Mouse (Mus musculus) 3T3-L1 (cell line): ENCODE data around the gene Nuf2.
"Not testable (repeated sequence)": the region's sequence is repeated elsewhere in the genome, so short reads cannot be mapped to it uniquely, and the experiment has no call there.

Experiments
- DNase-seq: peaks from one replicate; pipeline ENCODE4 v3.0.0-alpha.2; 2015; ENCODE audit warnings: low read depth, low spot score

The Nuf2 gene

DNA sequence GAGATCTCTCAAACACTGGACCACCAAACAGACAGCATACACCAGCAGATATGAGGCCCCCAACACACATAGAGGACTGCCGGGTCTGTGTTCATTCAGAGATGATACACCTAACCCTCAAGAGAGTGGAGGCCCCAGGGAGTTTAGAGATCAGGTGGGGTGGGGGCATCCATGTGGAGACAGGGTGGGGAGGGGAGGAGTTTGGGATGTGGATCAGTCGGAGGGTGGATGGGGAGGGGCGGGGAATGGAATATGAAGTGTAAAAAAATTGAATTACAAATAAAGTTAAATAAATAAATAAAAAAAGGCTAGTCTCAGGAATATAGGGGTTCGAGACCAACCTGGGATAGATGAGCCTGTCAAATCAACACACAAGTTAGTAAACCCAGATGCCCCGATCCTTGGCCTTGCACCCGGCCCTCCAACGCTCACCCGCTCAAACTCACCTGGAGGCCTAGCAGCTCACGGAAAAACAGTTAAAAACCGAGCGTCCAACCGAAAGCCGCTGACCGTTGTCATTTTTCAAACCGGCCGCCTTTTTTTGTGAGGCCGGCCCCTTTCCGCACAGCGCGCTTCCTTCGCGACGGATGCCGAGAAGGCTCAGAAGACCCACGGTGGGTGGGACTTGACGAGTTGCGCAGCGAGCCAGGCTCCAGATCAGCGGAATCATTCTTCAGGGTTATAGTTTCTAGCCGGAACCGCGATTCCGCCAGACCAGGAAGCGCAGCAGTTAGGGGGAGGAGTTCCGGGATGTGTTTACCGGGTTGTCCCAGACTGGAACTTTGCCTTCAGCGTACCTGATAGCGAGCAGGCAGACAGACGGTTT lies at the start of gene Nuf2:
Nuf2 (minus strand) TSS at position 589 of the 826 bp plus-strand sequence.
- peak; percentile 98 for DNase-seq

GRCm38 (mm10) chr1:169579572-169579971 lies 48.3 kb upstream of the Nuf2 start:
- peak; percentile 19 for DNase-seq

- no peak for DNase-seq
These were observed 42.9 kb upstream of the Nuf2 start for GRCm38 (mm10) chr1:169574136-169574535.

GRCm38 (mm10) chr1:169555621-169556020 lies 24.4 kb upstream of the Nuf2 start:
- peak; percentile 89 for DNase-seq

- peak; percentile 78 for DNase-seq
These were observed 23.8 kb upstream of the Nuf2 start for GRCm38 (mm10) chr1:169555019-169555418.

DNA sequence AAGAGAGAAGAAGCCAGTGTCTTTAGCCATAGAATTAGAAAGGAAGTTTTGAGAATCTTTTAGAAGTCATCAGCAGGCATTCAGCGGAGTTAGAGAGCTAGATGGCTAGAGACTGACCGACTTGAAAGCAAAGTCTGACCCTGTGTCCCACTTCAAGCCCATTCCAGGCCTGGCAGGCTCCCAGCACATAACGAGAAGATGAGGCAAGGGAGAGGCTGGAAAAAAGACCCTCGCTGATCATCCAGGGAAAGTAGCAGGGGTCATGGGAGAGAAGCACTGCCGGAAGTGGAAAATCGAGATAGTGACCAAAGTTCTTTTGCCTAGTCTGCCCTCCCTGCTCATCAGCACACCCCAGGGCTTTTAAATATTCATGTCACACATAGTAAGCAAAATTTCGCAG lies 22.2 kb upstream of the Nuf2 start:
- DNase-seq: no peak

DNA sequence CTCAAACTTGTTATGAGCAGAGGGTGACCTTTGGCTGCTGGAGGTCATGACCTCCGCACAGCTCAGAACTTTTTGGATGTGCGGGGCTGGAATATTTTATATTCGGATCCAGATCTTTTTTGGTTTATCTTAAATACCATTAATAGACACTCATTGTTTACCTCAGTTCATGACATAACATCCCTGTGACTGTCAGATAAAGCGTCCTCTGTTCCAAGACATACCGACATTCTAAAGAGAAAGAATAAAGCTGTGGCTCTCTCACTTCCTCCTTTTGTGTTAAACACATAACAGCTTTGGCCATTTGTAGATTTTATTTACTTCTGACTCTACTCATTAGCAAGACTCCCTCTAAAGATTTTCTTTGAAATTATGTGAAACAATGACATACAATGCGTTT lies 9.2 kb upstream of the Nuf2 start:
- DNase-seq: no peak

DNA sequence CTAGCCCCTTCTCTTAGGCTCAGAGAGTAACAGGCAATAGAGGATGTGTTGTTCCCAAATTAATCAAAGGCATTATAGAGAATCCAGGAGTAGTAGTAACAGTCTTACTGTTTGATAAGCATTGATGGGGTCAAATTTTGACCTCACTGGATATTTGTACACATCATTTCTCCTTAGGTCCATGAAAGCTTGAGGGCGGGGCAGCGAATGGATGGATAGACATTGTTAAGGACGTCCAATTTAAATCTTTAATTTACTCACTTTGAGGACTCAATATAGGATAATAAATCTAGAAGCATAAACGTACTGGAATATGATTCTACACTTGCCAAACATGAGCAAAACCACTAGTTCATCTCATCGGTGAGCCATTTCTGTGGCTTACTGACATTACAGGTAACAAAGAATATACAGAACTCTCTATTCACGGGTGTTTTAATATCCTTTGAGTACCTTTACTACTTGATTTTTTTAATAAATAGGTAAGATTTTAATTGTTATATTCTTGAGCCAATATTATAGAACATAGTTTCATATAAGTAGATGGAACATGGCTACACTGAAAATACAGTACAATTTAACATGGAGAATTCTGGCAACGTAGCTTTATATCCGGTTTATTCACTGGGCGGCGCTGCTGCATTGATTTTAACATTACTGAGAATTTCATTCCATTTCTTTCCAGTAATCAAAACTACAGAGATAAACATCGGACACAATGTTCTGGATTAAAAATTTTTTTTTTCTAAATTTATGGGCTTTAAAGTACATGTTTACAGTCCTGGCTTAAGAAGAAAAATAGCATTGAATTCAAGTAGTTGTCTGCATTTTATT lies 655 bp upstream of the Nuf2 start:
- peak; percentile 88 for DNase-seq

DNA sequence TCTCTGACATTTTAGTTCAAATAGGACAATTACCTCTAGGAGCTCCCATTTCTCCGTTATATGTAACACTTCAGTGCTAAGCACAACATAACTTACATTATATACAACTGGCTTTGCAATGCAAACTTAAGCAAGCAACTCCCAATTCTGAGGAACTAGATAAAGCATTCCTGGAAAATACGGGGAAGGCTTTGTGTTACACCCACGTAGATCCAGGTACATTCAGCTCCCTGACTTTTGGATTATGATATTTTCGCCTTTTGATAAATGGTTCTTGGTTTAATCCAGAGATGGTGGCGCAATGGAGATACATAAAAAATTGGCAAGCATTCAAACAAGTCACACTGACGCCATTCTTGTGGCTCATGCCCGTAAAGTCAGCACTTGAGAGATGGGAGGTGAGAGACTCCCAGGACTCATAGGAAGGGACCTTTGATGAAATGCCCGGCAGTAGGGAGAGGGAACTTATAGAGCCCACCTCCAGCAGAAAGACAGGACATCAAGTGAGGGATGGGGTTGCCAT lies 1.2 kb downstream of the Nuf2 start:
- DNase-seq: no peak

DNA sequence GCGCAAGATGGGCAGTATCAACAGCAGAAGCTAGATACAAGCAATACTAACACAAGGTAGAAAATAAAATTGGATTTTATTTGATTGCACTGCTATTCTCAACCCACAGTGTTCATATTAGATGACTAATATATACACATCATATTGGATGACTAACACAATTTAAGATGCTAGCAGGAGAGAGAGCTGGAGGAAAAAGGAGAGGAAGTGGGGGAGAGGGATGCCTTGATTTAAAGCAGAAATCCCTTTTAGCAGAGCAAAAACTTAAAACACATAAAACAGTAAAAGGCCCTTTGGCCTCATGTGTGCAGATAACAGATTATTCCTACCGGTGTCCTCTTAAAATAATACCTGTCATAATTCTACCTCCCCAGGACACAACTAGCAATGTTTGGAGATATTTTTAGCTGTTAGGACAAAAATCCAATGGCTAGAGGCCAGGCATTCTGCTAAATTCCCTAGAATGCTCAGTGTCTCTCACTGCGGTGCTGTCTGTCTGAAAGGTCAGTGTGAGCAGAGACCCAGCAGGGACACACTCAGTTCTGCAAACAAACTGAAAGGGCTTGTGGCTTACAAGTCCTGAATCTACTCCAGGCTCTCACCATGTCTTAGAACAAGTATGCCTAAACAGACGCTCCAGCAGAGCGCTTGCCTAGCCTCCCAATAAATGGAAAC lies 5.1 kb downstream of the Nuf2 start:
- DNase-seq: peak; percentile 60

GRCm38 (mm10) chr1:169519337-169519736 lies 11.9 kb downstream of the Nuf2 start:
- DNase-seq: no peak

- DNase-seq: not testable (repeated sequence)
These were observed 13.3 kb downstream of the Nuf2 start for GRCm38 (mm10) chr1:169517899-169518517.

- peak; percentile 54 for DNase-seq
These were observed 13.8 kb downstream of the Nuf2 start for GRCm38 (mm10) chr1:169517376-169517892.

GRCm38 (mm10) chr1:169506354-169506753 lies 24.9 kb downstream of the Nuf2 start:
- no peak for DNase-seq

DNA sequence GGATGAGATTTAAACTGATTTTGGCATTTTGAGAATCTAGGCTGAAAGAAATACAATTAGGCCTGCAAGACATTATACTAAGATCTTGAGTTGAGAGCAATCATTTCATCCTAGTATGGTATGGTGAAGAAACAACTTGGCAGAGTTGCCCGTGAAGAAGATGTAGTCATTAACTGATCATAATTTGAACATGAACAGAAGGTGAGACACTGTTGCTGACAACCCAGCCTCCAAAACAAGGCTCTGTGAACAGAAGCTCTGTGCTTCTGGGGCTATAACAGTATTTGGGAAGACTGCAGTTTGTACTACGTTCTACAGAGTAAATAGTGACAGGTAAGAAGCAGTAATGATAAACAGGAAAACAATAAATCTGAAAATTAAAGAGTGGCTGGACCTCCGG lies 28.4 kb downstream of the Nuf2 start:
- DNase-seq: no peak

DNA sequence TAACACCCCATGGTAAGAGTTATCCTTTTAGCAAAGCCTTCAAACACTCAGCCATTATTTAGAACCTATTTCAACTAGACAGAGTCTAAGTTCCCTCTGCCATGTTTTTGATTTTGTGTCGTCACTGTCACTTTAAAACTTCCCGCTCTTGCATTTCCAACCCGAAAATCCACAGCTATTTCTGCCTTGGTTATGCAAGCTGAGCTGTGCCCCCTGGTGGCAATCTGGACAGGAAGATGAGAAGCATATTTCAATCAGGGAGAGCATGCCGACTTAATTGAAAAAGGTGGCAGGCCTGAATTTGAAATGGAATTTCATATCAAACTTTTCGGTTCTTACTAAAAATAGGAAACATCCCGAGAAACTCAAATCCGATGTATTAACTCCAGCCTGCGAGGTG lies 35.6 kb downstream of the Nuf2 start:
- DNase-seq: peak; percentile 60

- DNase-seq: no peak
These were observed 39.7 kb downstream of the Nuf2 start for GRCm38 (mm10) chr1:169491561-169491960.

GRCm38 (mm10) chr1:169485408-169485885 lies 45.8 kb downstream of the Nuf2 start:
- DNase-seq: peak; percentile 72

GRCm38 (mm10) chr1:169484565-169484964 lies 46.7 kb downstream of the Nuf2 start:
- no peak for DNase-seq

DNA sequence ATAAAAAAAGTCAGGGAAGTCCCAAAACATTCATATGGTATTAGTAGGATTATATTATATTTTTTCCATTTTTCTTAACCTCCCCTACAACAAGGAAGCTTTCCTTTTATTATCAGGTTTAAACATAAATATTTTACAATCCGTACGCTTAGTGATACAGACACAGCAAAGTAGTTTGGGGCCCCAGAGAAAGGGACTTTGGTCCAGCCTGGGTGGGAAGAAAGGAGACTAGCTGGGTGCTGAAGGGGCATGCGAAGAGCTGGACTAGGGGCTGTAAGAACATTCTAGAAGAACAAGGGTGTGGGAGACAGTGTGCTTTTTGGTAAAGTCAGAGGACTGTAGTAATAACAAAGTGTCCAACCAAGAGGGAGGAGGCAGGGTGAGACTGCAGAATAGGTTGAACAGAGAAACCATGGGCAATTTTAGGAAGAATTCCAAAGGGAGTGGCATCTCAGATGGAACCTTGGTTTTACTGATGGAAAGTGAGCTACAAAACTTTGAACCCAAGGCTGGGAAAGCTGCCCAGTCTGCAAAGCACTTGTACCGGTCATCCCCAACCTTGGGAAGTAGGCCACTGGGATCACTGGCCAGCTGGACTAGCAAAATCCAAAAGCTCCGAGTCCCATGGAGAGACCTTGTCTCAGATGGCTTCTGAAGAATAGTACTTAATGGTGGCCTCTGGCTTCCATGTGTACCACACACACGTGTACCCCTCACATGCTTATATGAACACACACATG lies 48.5 kb downstream of the Nuf2 start:
- DNase-seq: no peak
